8 mouse cellular contexts compared by ENCODE assay signal in the genomic region with DNA sequence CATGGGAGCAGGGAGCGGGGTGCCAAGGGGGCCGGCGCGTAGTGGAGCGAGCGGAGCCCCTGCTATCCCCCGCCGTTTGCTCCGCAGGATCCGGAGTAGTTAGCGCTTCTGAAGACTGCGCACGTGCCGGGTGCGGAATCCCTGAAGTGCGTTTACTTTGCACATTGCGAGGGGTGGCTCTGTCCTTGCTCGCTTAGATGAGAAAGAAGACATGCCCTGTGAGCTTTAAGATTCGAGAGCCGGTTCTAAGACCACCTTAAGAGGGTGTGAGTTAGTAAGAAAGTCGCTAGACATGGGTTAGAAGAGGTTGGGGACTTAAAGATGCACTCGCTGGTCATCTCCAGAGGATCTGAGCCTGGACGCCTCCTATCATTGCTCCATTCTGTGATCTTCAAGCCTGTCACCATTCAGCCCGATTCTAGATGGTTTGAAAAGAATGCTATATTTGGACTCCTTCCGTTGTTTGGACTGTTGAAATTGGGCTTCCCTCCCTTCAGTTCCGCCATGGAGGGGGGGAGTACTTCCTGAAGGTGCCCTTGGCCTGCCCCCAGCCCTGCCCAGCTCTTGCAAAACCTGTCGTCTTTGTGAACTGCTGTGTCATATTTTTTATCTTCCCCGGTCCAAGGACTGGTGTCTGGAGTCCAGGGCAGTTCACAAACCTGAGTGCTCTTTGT. TPM values are rescaled to one million over a fixed set of nuclear protein-coding genes. Genes with fewer than 3 reads are reported as not detected.
DNase-seq lines count a peak whose midpoint lies in the region; ATAC-seq lines count a peak whose summit lies in the region.

No protein-coding gene starts in this region.

- H3K27me3 ChIP-seq in forebrain, embryonic 14.5 days (replicated peaks; ENCODE audit: control insufficient read depth, insufficient read depth, low read length) = no peaks in the 10 kb centered on the region
- H3K27me3 ChIP-seq in liver, embryonic 15.5 days = no peaks in the 10 kb centered on the region

- peak overlapping the region; percentile 99 for H3K4me3 ChIP-seq in forebrain, embryonic 14.5 days (ENCODE audit: low read depth, low read length)
- H3K4me3 ChIP-seq in liver, embryonic 15.5 days (replicated peaks) = peak overlapping the region; percentile 100

- WGBS in forebrain, embryonic 14.5 days = 5% methylated on average over 28 of the region's 28 CpGs
- WGBS in liver, embryonic 15.5 days (ENCODE audit: insufficient replicate concordance) = under 1% methylated on average over 28 of the region's 28 CpGs

- peak overlapping the region; percentile 93 for H3K27ac ChIP-seq in forebrain, embryonic 14.5 days (ENCODE audit: low read depth, low read length)
- H3K27ac ChIP-seq in liver, embryonic 15.5 days (replicated peaks) = peak overlapping the region; percentile 93

- H3K4me2 ChIP-seq in forebrain, embryonic 14.5 days (ENCODE audit: low read length) = peak overlapping the region; percentile 85
- peak overlapping the region; percentile 80 for H3K4me2 ChIP-seq in liver, embryonic 15.5 days

- peaks cover 12% of the 10 kb centered on the region for H3K4me1 ChIP-seq in forebrain, embryonic 14.5 days (ENCODE audit: control insufficient read depth, insufficient read depth, low read length)
- peaks cover 39% of the 10 kb centered on the region for H3K4me1 ChIP-seq in liver, embryonic 15.5 days (replicated peaks)

- peak overlapping the region; percentile 97 for H3K9ac ChIP-seq in forebrain, embryonic 14.5 days (ENCODE audit: low read length)
- H3K9ac ChIP-seq in liver, embryonic 15.5 days = peak overlapping the region; percentile 100

- no peaks in the 10 kb centered on the region for H3K9me3 ChIP-seq in forebrain, embryonic 14.5 days (replicated peaks; ENCODE audit: control insufficient read depth, low read length)
- no peaks in the 10 kb centered on the region for H3K9me3 ChIP-seq in liver, embryonic 15.5 days (replicated peaks)

- H3K36me3 ChIP-seq in forebrain, embryonic 14.5 days (ENCODE audit: control insufficient read depth, insufficient read depth, low read length) = peaks cover 41% of the 10 kb centered on the region
- H3K36me3 ChIP-seq in liver, embryonic 15.5 days (replicated peaks) = peaks cover 43% of the 10 kb centered on the region

- peak; percentile 25 for ATAC-seq in CD4-positive, CD25-positive, alpha-beta regulatory T cell, adult 4 months
- peak; percentile 38 for ATAC-seq in activated CD4-positive, CD25-positive, alpha-beta regulatory T cell, adult 4 months
- no peak for ATAC-seq in forebrain, embryonic 14.5 days
- peak; percentile 35 for ATAC-seq in inflammation-experienced regulatory T-cells, adult 6 months
- peak; percentile 23 for ATAC-seq in liver, embryonic 15.5 days (ENCODE audit: insufficient read depth)

- DNase-seq in forebrain, embryonic 14.5 days (ENCODE audit: low spot score) = peak; percentile 23
- DNase-seq in natural killer cell, adult 2 months (ENCODE audit: low spot score in 2 of 2) = peak; percentile 61 to 63
- DNase-seq in urinary bladder, postnatal 25 days (ENCODE audit: low spot score) = peak; percentile 42
- DNase-seq in layer of hippocampus, adult 9-11 months = no peak

RNA-seq across cellular contexts. Expression of a gene that starts 0.7 kb away (rescaled TPM):
- 1 to 10 TPM; 5.1 to 5.4 TPM for polyA plus RNA-seq in CD4-positive, CD25-positive, alpha-beta regulatory T cell, adult 4 months (2017; shearing (Covaris generic))
- 1 to 10 TPM; 4.1 to 7.6 TPM for polyA plus RNA-seq in activated CD4-positive, CD25-positive, alpha-beta regulatory T cell, adult 4 months (2017; shearing (Covaris generic))
- polyA plus RNA-seq in forebrain, embryonic 14.5 days (2014; fragmentation: Nextera tagmentation; extraction: Ambion mirVana) = 163 and 174 TPM in 2 replicates
- polyA plus RNA-seq in inflammation-experienced regulatory T-cells, adult 6 months (2017; shearing (Covaris generic)) = 1 to 10 TPM; 3.3 to 4.6 (median 3.3) TPM
- polyA plus RNA-seq in liver, embryonic 15.5 days (2015; fragmentation: Nextera tagmentation; extraction: Ambion mirVana) = 124 and 140 TPM in 2 replicates

RNA-seq across cellular contexts. Expression of a gene that starts 5.9 kb away (rescaled TPM):
- polyA plus RNA-seq in CD4-positive, CD25-positive, alpha-beta regulatory T cell, adult 4 months (2017; shearing (Covaris generic)) = 10 to 100 TPM; 25.0 to 27.3 TPM
- 10 to 100 TPM; 16.3 to 25.4 TPM for polyA plus RNA-seq in activated CD4-positive, CD25-positive, alpha-beta regulatory T cell, adult 4 months (2017; shearing (Covaris generic))
- polyA plus RNA-seq in forebrain, embryonic 14.5 days (2014; fragmentation: Nextera tagmentation; extraction: Ambion mirVana) = 2.7 and 4.7 TPM in 2 replicates
- 10 to 100 TPM; 13.4 to 30.1 (median 27.0) TPM for polyA plus RNA-seq in inflammation-experienced regulatory T-cells, adult 6 months (2017; shearing (Covaris generic))
- 2.0 and 2.5 TPM in 2 replicates for polyA plus RNA-seq in liver, embryonic 15.5 days (2015; fragmentation: Nextera tagmentation; extraction: Ambion mirVana)

RNA-seq across cellular contexts. Expression of a gene that starts 23.4 kb away (rescaled TPM):
- 10 to 100 TPM; 68.5 to 86.7 TPM for polyA plus RNA-seq in CD4-positive, CD25-positive, alpha-beta regulatory T cell, adult 4 months (2017; shearing (Covaris generic))
- 10 to 100 TPM; 57.8 to 67.4 TPM for polyA plus RNA-seq in activated CD4-positive, CD25-positive, alpha-beta regulatory T cell, adult 4 months (2017; shearing (Covaris generic))
- 0.09 and 0.11 TPM in 2 replicates for polyA plus RNA-seq in forebrain, embryonic 14.5 days (2014; fragmentation: Nextera tagmentation; extraction: Ambion mirVana)
- polyA plus RNA-seq in inflammation-experienced regulatory T-cells, adult 6 months (2017; shearing (Covaris generic)) = 10 to 100 TPM; 55.1 to 91.5 (median 58.8) TPM
- polyA plus RNA-seq in liver, embryonic 15.5 days (2015; fragmentation: Nextera tagmentation; extraction: Ambion mirVana) = 2.1 TPM in 2 replicates

RNA-seq across cellular contexts. Expression of a gene that starts 23.8 kb away (rescaled TPM):
- polyA plus RNA-seq in CD4-positive, CD25-positive, alpha-beta regulatory T cell, adult 4 months (2017; shearing (Covaris generic)) = 10 to 100 TPM; 10.4 to 14.6 TPM
- 1 to 10 TPM; 5.2 to 8.5 TPM for polyA plus RNA-seq in activated CD4-positive, CD25-positive, alpha-beta regulatory T cell, adult 4 months (2017; shearing (Covaris generic))
- 45.1 and 48.0 TPM in 2 replicates for polyA plus RNA-seq in forebrain, embryonic 14.5 days (2014; fragmentation: Nextera tagmentation; extraction: Ambion mirVana)
- polyA plus RNA-seq in inflammation-experienced regulatory T-cells, adult 6 months (2017; shearing (Covaris generic)) = 1 to 10 TPM; 3.1 to 9.7 (median 4.6) TPM
- 6.3 and 6.6 TPM in 2 replicates for polyA plus RNA-seq in liver, embryonic 15.5 days (2015; fragmentation: Nextera tagmentation; extraction: Ambion mirVana)

Comparison
In these comparisons a context has a peak if more than half of its experiments do, and no peak if none do; other contexts are left out.
1. RNA of a gene that starts 0.7 kb away (polyA plus RNA-seq): 163 to 174 TPM in forebrain, embryonic 14.5 days and 124 to 140 TPM in liver, embryonic 15.5 days; 4.1 to 7.6 TPM in activated CD4-positive, CD25-positive, alpha-beta regulatory T cell, adult 4 months, 5.1 to 5.4 TPM in CD4-positive, CD25-positive, alpha-beta regulatory T cell, adult 4 months and 3.3 to 4.6 TPM in inflammation-experienced regulatory T-cells, adult 6 months; every median in the first group is over 10 times any median in the second.
2. RNA of a gene that starts 23.4 kb away (polyA plus RNA-seq): 68.5 to 86.7 TPM in CD4-positive, CD25-positive, alpha-beta regulatory T cell, adult 4 months, 57.8 to 67.4 TPM in activated CD4-positive, CD25-positive, alpha-beta regulatory T cell, adult 4 months and 55.1 to 91.5 TPM in inflammation-experienced regulatory T-cells, adult 6 months; 2.1 TPM in liver, embryonic 15.5 days and 0.09 to 0.11 TPM in forebrain, embryonic 14.5 days; every median in the first group is over 10 times any median in the second.